Mouse (Mus musculus) intestine, postnatal 0 days (tissue): ENCODE data around the gene Dnah5. TPM values are rescaled to one million over a fixed set of nuclear protein-coding genes. Genes with fewer than 3 reads are reported as not detected.

Experiments used
- ATAC-seq: fragments of 200-750 bp; cut with Nextera tagmentation; 2 replicates; pipeline ENCODE4 v1.8.0; 2017; ENCODE audit warnings: mild to moderate bottlenecking, moderate TSS enrichment, moderate library complexity
- H3K27ac ChIP-seq: fragments of 300-500 bp; sonication (generic); 2 replicates; pipeline ENCODE4 v1.5.1; 2014; ENCODE audit warnings: mild to moderate bottlenecking, low read depth, low read length, moderate library complexity
- H3K27me3 ChIP-seq: fragments of 300-500 bp; sonication (generic); replicated peaks from 2 replicates; pipeline ENCODE4 v1.6.1; 2014; ENCODE audit warnings: low read length, mixed read lengths; ENCODE audit not compliant: control insufficient read depth, insufficient read depth
- H3K36me3 ChIP-seq: fragments of 300-500 bp; sonication (generic); 2 replicates; pipeline ENCODE4 v1.6.1; 2014; ENCODE audit warnings: mild to moderate bottlenecking, moderate library complexity; ENCODE audit not compliant: control insufficient read depth, insufficient read depth
- H3K4me1 ChIP-seq: fragments of 300-500 bp; sonication (generic); replicated peaks from 2 replicates; pipeline ENCODE4 v1.6.1; 2014; ENCODE audit warnings: antibody characterized with exemption, low read length, mixed read lengths; ENCODE audit not compliant: control insufficient read depth, insufficient read depth
- H3K4me2 ChIP-seq: fragments of 300-500 bp; sonication (generic); replicated peaks from 2 replicates; pipeline ENCODE4 v1.6.1; 2014; ENCODE audit warnings: low read depth, mild to moderate bottlenecking, moderate library complexity
- H3K4me3 ChIP-seq: fragments of 300-500 bp; sonication (generic); 2 replicates; pipeline ENCODE4 v1.5.1; 2014; ENCODE audit warnings: low read depth, low read length
- H3K9ac ChIP-seq: fragments of 300-500 bp; sonication (generic); 2 replicates; pipeline ENCODE4 v1.6.1; 2014; ENCODE audit warnings: mild to moderate bottlenecking, low read depth, low read length
- H3K9me3 ChIP-seq: fragments of 300-500 bp; sonication (generic); 2 replicates; pipeline ENCODE4 v1.6.1; 2016; ENCODE audit warnings: mixed run types; ENCODE audit not compliant: control insufficient read depth
- CTCF ChIP-seq: sonication (generic); IDR thresholded peaks from 2 replicates; pipeline ENCODE4 v1.5.1; 2016; ENCODE audit warnings: low read depth, mild to moderate bottlenecking, control low read depth, antibody characterized with exemption, moderate library complexity
- WGBS: fragments of 180-500 bp; shearing (Covaris S2); extraction: QIAGEN DNeasy Blood & Tissue Kit; methylation state at CpG from one replicate; pipeline ENCODE4 v1.1.7; 2014; 5-methylcytosine and 5-hydroxymethylcytosine counted together
- polyA plus RNA-seq: library from polyadenylated mRNA; unstranded; fragments of >200 nt; fragmentation: Nextera tagmentation; extraction: Ambion mirVana; gene quantifications from 2 replicates; pipeline ENCODE4 v1.2.1, GENCODE M21; 2015

Dnah5 gene
- polyA plus RNA-seq: 0.01 and 0.04 TPM in 2 replicates

DNA sequence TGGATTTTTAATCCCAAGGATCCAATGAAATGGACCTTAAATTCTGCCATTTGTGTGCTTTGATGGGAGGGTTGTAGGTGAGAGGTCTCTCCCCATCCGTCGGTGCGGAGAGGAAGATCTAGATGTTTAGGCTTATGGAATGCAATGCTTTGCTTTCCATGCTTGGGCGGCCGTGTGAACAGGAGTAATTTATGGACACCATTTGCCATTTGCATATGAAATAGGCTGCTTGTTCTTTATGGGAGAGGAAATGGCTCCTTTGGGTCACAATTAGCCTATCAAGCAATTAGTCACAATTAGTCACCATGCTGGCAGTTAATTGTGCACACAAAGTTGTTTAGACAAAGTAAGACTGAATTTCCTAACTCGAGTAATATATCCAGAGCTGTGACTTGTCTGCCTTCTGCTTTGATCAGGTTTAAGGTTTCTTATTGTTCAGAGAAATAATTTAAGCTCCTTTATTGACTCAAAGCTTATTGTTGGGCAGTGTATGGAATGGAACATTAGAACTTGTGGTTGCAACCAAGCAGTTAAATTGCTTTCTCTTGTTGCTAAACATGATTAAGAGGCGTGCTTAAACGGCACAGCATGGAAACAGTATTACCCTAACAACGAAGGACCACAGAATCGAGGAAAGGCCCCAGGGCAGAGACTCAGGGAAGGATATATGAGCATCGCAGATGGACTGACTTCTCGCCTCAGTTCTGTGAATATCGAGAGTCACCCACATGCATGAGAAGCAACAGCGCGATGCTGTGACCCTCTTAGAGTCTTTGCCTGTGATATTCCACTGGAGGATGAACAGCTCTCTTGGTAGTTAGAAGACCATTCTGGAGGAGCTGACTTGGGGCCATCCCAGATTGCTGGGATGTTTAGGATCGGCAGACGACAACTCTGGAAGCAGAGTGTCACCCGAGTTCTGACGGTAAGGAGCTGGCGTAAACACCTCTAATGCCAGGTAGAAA, at the start of gene Dnah5:
Dnah5 (plus strand) TSS at position 642 of the 965 bp plus-strand sequence.
- no peak for ATAC-seq
- no peak within 1 kb of the TSS for H3K4me3 ChIP-seq

DNA sequence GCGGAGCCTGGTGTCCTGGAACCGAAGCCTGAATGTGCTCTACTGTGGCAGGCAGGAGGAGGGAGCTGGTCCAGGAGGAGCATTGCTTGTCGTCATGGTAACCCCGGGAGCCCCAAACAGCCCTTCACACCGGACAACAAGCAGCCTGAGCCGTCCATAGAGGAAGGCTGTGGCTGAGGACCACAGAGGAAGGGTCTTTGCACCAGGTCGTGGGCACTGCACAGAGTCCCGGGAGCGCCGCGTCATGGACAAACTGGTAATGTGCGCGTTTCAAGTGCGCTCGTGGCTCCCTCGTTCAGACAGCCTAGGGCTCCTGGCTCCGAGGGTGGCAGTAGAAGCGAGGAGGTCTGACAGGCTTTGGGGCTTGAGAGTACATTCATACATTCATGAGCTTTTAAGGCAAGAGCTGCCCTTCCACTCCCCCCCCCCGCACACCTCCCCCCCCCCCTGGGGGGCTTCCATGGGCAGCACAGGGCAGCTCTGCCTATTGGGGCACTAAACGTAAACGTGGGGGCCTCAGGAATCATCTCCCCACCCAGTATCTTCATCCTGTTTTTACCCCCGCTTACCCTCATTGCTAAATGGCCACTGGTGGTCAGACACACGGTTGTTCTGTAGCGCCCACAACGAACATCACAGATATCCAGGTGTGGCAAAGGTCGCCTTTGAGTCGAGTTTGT, 48.6 kb upstream of the Dnah5 start:
- Histone ChIP-seq H3K27me3 (peaks cover 8% of the 10 kb centered on the region; the same call in 1 of the 2 replicates), H3K27ac (0 out of 2 replicates have a peak overlapping the region, but pooled peaks have one; percentile 4), H3K36me3 (no peaks in the 10 kb centered on the region), H3K4me1 (no peaks in the 10 kb centered on the region), H3K4me2 (peak overlapping the region; percentile 50), H3K4me3 (peak overlapping the region; percentile 21), H3K9ac (no peak overlapping the region), H3K9me3 (no peaks in the 10 kb centered on the region)
- no peak for ATAC-seq
- peak; percentile 61 for TF ChIP-seq CTCF
- 10% methylated on average over 27 of the region's 27 CpGs for WGBS

More for the DNA sequence above, at the start of gene Dnah5:
- WGBS: 82% methylated on average over 20 of the region's 20 CpGs
- H3K4me2 ChIP-seq: no peak within 1 kb of the TSS
- H3K4me1 ChIP-seq: no peaks in the 10 kb centered on the region
- no peaks in the 10 kb centered on the region for H3K36me3 ChIP-seq
- H3K27ac ChIP-seq: no peak within 1 kb of the TSS
- H3K27me3 ChIP-seq: no peaks in the 10 kb centered on the region
- no peak within 1 kb of the TSS for H3K9ac ChIP-seq
- TF ChIP-seq CTCF: no peak
- no peaks in the 10 kb centered on the region for H3K9me3 ChIP-seq

DNA sequence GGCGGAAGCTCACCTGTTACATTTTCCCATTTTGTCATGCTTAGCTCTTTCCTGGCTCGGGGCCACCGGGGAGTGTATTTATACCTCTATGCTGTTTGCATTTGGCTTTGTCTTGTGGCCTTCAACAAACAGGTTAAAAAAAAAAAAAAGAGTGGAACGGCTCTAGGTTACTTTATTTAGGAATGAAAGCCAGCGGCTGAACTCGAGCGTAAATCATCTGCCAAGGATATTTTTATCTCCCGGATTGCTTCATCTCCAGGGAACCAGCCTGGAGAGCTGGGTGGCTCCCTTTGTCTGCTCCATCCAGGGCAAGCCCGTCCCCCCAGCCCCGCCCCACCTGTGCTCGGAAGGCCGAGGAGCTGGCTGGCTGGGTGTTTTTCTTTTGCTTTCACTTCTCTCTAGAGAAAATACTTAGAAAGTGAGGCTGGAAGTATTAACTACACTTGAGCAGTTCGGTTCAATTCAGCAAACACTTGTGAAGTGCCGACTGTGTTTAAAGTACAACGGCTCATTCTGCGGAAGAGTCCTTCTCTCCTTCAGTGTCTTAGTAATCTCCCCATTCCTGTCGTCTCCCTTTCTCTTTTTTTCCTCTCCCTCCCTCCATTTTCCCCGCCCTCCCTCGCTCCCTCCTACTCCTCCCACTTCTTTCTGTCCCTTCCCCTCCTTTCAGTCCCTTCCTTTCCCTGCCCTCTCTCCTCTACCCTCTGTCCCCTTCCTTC, 44.6 kb upstream of the Dnah5 start:
- peak overlapping the region; percentile 64 for H3K4me2 ChIP-seq
- peaks cover 8% of the 10 kb centered on the region; the same call in 1 of the 2 replicates for H3K27me3 ChIP-seq
- no peaks in the 10 kb centered on the region for H3K9me3 ChIP-seq
- 2% methylated on average over 19 of the region's 19 CpGs for WGBS
- H3K27ac ChIP-seq: no peak overlapping the region; the same call in 1 of the 2 replicates
- peak; percentile 98 for ATAC-seq
- no peak for TF ChIP-seq CTCF
- peak overlapping the region; percentile 53 for H3K4me3 ChIP-seq
- no peaks in the 10 kb centered on the region for H3K4me1 ChIP-seq
- no peaks in the 10 kb centered on the region for H3K36me3 ChIP-seq
- H3K9ac ChIP-seq: peak overlapping the region; percentile 40; the same call in 1 of the 2 replicates

DNA sequence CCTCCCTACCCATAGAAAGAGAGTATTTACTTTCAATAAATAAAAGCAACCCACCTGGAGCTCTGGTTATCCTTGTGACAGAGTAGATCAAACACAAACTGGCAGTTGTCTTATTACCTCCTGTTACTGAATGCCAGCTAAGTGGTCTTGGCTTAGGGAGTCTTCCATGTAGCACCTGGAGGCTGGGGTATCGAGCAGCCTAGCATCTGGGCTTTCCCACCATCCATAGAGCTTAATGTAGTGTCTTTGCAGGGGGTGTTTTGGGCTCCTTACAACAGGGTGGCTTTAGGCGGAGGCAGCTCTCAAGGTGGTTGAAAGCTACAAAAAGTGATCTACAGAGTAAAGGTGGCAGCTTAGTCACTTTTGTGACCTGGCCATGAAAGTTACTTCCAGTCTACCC, 41.3 kb upstream of the Dnah5 start:
- Histone ChIP-seq H3K27ac (no peak overlapping the region), H3K4me3 (no peak overlapping the region), H3K9me3 (no peaks in the 10 kb centered on the region), H3K4me1 (no peaks in the 10 kb centered on the region), H3K9ac (no peak overlapping the region), H3K4me2 (no peak overlapping the region), H3K36me3 (no peaks in the 10 kb centered on the region), H3K27me3 (no peaks in the 10 kb centered on the region)
- WGBS: 91% methylated on average over 2 of the region's 2 CpGs
- TF ChIP-seq CTCF: no peak
- no peak for ATAC-seq

DNA sequence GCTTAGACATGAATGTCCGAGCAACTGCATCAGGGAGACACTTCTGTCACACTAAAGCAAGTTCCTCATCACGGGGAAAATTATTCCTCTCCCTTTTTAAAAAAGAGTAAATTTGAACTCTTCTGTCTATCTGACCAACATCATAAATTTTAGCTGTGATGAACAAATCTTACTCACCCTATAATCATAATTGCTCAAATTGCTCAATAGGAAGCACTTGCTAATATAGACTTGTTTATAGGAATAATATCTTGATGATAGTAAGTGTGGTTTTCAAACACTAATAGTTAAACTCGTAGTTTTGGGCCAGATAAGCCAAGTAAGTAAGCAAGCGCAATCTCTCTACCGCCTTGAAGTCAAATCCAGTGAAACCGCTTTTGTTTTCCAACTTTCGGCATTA, 38.3 kb upstream of the Dnah5 start:
- Histone ChIP-seq H3K36me3 (no peaks in the 10 kb centered on the region), H3K4me3 (no peak overlapping the region), H3K9ac (no peak overlapping the region), H3K27ac (no peak overlapping the region), H3K4me1 (no peaks in the 10 kb centered on the region), H3K27me3 (no peaks in the 10 kb centered on the region), H3K9me3 (no peaks in the 10 kb centered on the region), H3K4me2 (no peak overlapping the region)
- no peak for ATAC-seq
- TF ChIP-seq CTCF: no peak
- WGBS: 87% methylated on average over 7 of the region's 7 CpGs

DNA sequence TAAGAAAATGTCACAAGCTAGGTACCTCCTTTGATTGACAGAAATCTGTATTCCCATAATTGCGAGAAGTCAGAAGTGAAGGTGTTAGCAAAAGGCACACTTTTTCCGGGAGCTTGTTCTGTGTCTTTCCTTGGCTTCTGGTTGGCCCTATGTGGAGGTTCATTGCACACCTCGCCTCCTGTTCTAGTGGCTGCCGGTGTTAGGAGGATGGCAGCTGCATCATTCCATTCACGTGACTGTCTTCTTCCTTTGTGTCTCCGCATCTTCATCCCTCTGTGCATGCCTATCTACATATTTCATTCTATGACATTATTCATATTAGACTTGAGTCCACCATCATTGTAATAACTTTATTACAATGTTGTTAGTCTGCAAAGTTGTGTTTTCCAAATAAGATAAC, 37.5 kb upstream of the Dnah5 start:
- Histone ChIP-seq H3K9me3 (no peaks in the 10 kb centered on the region), H3K36me3 (no peaks in the 10 kb centered on the region), H3K4me2 (no peak overlapping the region), H3K4me1 (no peaks in the 10 kb centered on the region), H3K4me3 (no peak overlapping the region), H3K27me3 (no peaks in the 10 kb centered on the region), H3K9ac (no peak overlapping the region), H3K27ac (no peak overlapping the region)
- no peak for ATAC-seq
- TF ChIP-seq CTCF: no peak
- WGBS: 87% methylated on average over 6 of the region's 6 CpGs
